Mouse (Mus musculus) erythroblast, embryonic 14.5 days (primary cell): ENCODE results near the gene Rab11fip2. TPM values are rescaled to one million over a fixed set of nuclear protein-coding genes. Genes with fewer than 3 reads are reported as not detected.

ENCODE experiments used
- H3K27me3 ChIP-seq: 2 replicates; pipeline ENCODE4 v1.6.1; 2012; ENCODE audit warnings: inconsistent platforms; ENCODE audit not compliant: control insufficient read depth
- H3K36me3 ChIP-seq: 2 replicates; pipeline ENCODE4 v1.6.1; 2012; ENCODE audit warnings: mild to moderate bottlenecking, inconsistent platforms; ENCODE audit not compliant: control insufficient read depth
- H3K4me1 ChIP-seq: 2 replicates; pipeline ENCODE4 v1.6.1; 2012; ENCODE audit warnings: inconsistent platforms; ENCODE audit not compliant: control insufficient read depth
- H3K4me3 ChIP-seq: replicated peaks from 2 replicates; pipeline ENCODE3; 2012; ENCODE audit warnings: moderate library complexity, mild to moderate bottlenecking, inconsistent platforms
- H3K9me3 ChIP-seq: 2 replicates; pipeline ENCODE4 v1.6.1; 2012; ENCODE audit warnings: low read length, inconsistent platforms, mixed read lengths; ENCODE audit not compliant: control insufficient read depth
- GATA1 ChIP-seq: IDR thresholded peaks from 2 replicates; pipeline ENCODE4 v1.6.1; 2012; ENCODE audit warnings: low read length, inconsistent platforms, mixed read lengths
- TAL1 ChIP-seq: IDR thresholded peaks from 3 replicates; pipeline ENCODE4 v1.6.1; 2012; ENCODE audit warnings: low read length, inconsistent platforms, mixed read lengths
- polyA plus RNA-seq: library from polyadenylated mRNA; stranded (reverse); fragments of >175 nt; gene quantifications from 2 replicates; pipeline ENCODE4 v1.2.3, GENCODE M21; 2012

The Rab11fip2 gene
- polyA plus RNA-seq, 1 experiment, result 0.03 TPM

DNA sequence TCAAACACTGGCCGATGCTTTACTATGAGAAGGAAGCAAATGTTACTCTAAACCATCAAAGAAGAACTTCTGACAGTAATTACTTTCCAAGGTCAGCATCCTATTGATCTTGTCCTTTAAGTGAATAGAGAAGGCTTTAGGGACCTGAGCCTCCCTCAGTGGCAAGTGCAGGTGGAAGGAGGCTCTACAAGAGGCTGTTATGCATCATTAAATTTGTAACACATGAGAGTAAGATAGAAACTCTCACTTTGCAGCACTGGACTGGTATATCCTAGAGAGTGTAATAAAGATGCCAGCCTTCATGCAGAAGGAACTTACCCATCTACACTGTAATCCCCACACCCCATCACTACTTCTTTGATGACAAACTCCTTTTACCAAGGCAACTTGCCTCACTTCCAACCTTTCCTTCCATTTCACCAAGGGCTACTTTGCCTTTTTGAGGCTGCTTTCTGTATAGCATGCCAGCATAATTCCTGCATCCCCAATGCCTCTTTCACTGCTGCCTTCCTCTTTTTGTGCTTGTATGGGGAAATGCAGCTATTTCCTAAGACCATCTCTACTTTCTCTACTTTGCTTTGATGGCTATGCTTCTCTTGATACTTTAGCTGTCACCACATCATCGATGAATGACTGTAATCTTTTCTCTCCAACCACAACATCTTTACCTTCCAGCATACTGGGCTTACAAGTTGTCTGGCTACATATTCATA, 25.4 kb downstream of the Rab11fip2 start:
- Histone ChIP-seq H3K4me3 (no peak overlapping the region), H3K27me3 (no peaks in the 10 kb centered on the region), H3K9me3 (no peaks in the 10 kb centered on the region), H3K36me3 (no peaks in the 10 kb centered on the region), H3K4me1 (peaks cover 24% of the 10 kb centered on the region)
- TF ChIP-seq TAL1 (no peak), GATA1 (no peak)

DNA sequence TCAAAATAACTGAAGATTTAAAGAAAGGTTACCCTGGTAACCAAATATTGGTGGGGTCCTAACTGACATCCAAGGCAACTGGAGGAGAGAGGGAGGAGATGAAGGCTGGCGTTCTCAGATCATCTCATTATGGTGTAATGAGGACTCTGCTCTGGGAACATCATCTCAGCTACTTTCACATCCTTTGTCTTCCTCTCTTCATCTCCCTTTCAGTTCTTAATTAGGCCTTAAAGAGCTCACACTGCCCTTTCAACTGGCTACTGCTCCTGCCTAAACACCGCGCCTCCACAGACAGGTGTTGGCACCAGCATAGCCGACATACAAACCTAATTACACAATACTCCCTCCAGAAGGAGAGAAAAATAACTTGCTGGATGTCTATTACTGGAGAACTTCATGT, 31.9 kb downstream of the Rab11fip2 start:
- H3K27me3 ChIP-seq, result no peaks in the 10 kb centered on the region
- no peaks in the 10 kb centered on the region for H3K9me3 ChIP-seq
- H3K4me3 ChIP-seq, result no peak overlapping the region
- peaks cover 24% of the 10 kb centered on the region for H3K4me1 ChIP-seq
- TF ChIP-seq TAL1, result no peak
- H3K36me3 ChIP-seq, result peaks cover 3% of the 10 kb centered on the region

GRCm38 (mm10) chr19:59905296-59906081, 38.0 kb downstream of the Rab11fip2 start:
- H3K36me3 ChIP-seq, result peaks cover 3% of the 10 kb centered on the region
- H3K9me3 ChIP-seq, result no peaks in the 10 kb centered on the region
- H3K4me3 ChIP-seq, result peak overlapping the region; percentile 35
- no peaks in the 10 kb centered on the region for H3K27me3 ChIP-seq
- no peak for TF ChIP-seq GATA1
- TF ChIP-seq TAL1, result no peak
- peaks cover 49% of the 10 kb centered on the region for H3K4me1 ChIP-seq

DNA sequence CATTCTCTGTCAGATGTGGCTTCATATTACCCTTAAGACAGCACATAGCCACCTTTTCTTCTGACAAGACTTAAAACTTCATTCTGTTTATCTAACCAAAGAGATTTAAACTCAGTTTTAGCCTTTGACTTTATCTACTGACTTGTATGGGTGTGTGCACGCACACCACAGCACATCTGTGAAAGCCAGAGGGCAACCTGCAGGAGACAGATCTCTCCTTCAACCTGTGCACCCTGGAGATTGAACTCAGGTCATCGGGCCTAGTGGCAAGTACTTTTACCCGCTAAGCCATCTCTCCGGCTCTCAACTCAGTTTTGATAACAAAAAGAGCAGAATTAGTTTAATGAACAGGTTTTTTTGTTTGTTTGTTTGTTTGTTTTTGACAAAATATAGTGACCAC, 43.5 kb downstream of the Rab11fip2 start:
- H3K9me3 ChIP-seq, result no peaks in the 10 kb centered on the region
- H3K36me3 ChIP-seq, result no peaks in the 10 kb centered on the region
- H3K4me3 ChIP-seq, result no peak overlapping the region
- H3K4me1 ChIP-seq, result peaks cover 47% of the 10 kb centered on the region
- TF ChIP-seq TAL1 (peak; percentile 51; the same call in 2 of the 3 replicates), GATA1 (no peak)
- no peaks in the 10 kb centered on the region for H3K27me3 ChIP-seq

- Histone ChIP-seq H3K4me3 (no peak overlapping the region), H3K36me3 (no peaks in the 10 kb centered on the region), H3K27me3 (no peaks in the 10 kb centered on the region), H3K9me3 (no peaks in the 10 kb centered on the region), H3K4me1 (peaks cover 37% of the 10 kb centered on the region)
- TF ChIP-seq GATA1 (no peak), TAL1 (no peak)
Observed at GRCm38 (mm10) chr19:59898301-59898700, 45.2 kb downstream of the Rab11fip2 start.

GRCm38 (mm10) chr19:59889383-59889782, 54.1 kb downstream of the Rab11fip2 start:
- Histone ChIP-seq H3K36me3 (no peaks in the 10 kb centered on the region), H3K9me3 (no peaks in the 10 kb centered on the region), H3K4me3 (no peak overlapping the region), H3K4me1 (peaks cover 3% of the 10 kb centered on the region), H3K27me3 (no peaks in the 10 kb centered on the region)
- TF ChIP-seq GATA1 (no peak), TAL1 (no peak)

- Histone ChIP-seq H3K4me3 (no peak overlapping the region), H3K27me3 (no peaks in the 10 kb centered on the region), H3K36me3 (no peaks in the 10 kb centered on the region), H3K4me1 (peaks cover 3% of the 10 kb centered on the region), H3K9me3 (no peaks in the 10 kb centered on the region)
- TF ChIP-seq GATA1 (no peak), TAL1 (no peak)
Observed at GRCm38 (mm10) chr19:59888846-59889245, 54.6 kb downstream of the Rab11fip2 start.

GRCm38 (mm10) chr19:59887866-59888265, 55.6 kb downstream of the Rab11fip2 start:
- no peaks in the 10 kb centered on the region for H3K36me3 ChIP-seq
- H3K9me3 ChIP-seq, result no peaks in the 10 kb centered on the region
- no peaks in the 10 kb centered on the region for H3K27me3 ChIP-seq
- H3K4me3 ChIP-seq, result no peak overlapping the region
- no peak for TF ChIP-seq GATA1
- TF ChIP-seq TAL1, result no peak
- peaks cover 3% of the 10 kb centered on the region for H3K4me1 ChIP-seq

GRCm38 (mm10) chr19:59885301-59885700, 58.2 kb downstream of the Rab11fip2 start:
- no peaks in the 10 kb centered on the region for H3K36me3 ChIP-seq
- H3K4me3 ChIP-seq, result no peak overlapping the region
- H3K27me3 ChIP-seq, result no peaks in the 10 kb centered on the region
- peaks cover 3% of the 10 kb centered on the region for H3K4me1 ChIP-seq
- H3K9me3 ChIP-seq, result no peaks in the 10 kb centered on the region
- no peak for TF ChIP-seq GATA1
- TF ChIP-seq TAL1, result no peak
